Mouse (Mus musculus): Measurements from ENCODE around the gene Trio. TPM values are rescaled to one million over a fixed set of nuclear protein-coding genes. Genes with fewer than 3 reads are reported as not detected.
A peak's percentile ranks its signal among the peaks of the same experiment; 100 is the strongest.

Gene Trio
- polyA plus RNA-seq, 1 experiment from 2014 or later: 25.5 TPM

GRCm38 (mm10) chr15:27772125-27772627 is 253.5 kb downstream of the Trio start:
- Histone ChIP-seq H3K4me1 (replicated peaks) (peaks cover 8% of the 10 kb centered on the region), H3K27me3 (ENCODE audit: insufficient read depth, poor library complexity, severe bottlenecking) (no peaks in the 10 kb centered on the region), H3K4me3 (no peak overlapping the region), H3K36me3 (peaks cover 70% of the 10 kb centered on the region), H3K27ac (no peak overlapping the region), H3K9me3 (no peaks in the 10 kb centered on the region)
- WGBS: 91% methylated on average over 7 of the region's 7 CpGs
- DNase-seq (ENCODE audit: low spot score): no peak

GRCm38 (mm10) chr15:27771581-27771980 is 254.1 kb downstream of the Trio start:
- H3K4me3 ChIP-seq: no peak overlapping the region
- peaks cover 76% of the 10 kb centered on the region for H3K36me3 ChIP-seq
- 89% methylated on average over 7 of the region's 7 CpGs for WGBS
- peaks cover 2% of the 10 kb centered on the region for H3K4me1 ChIP-seq (replicated peaks)
- H3K27ac ChIP-seq: no peak overlapping the region
- no peaks in the 10 kb centered on the region for H3K9me3 ChIP-seq
- no peaks in the 10 kb centered on the region for H3K27me3 ChIP-seq (ENCODE audit: insufficient read depth, poor library complexity, severe bottlenecking)
- DNase-seq (ENCODE audit: low spot score): no peak

- DNase-seq (ENCODE audit: low spot score): no peak
- no peak overlapping the region for H3K27ac ChIP-seq
- 82% methylated on average over 12 of the region's 12 CpGs for WGBS
These were observed 255.0 kb downstream of the Trio start for GRCm38 (mm10) chr15:27770513-27771196.

GRCm38 (mm10) chr15:27761416-27761815 is 264.2 kb downstream of the Trio start:
- WGBS: 88% methylated on average over 3 of the region's 3 CpGs
- Histone ChIP-seq H3K4me1 (replicated peaks) (no peaks in the 10 kb centered on the region), H3K27ac (no peak overlapping the region), H3K4me3 (no peak overlapping the region), H3K9me3 (no peaks in the 10 kb centered on the region), H3K36me3 (peaks cover 96% of the 10 kb centered on the region), H3K27me3 (ENCODE audit: insufficient read depth, poor library complexity, severe bottlenecking) (no peaks in the 10 kb centered on the region)
- DNase-seq (ENCODE audit: low spot score): no peak

More at GRCm38 (mm10) chr15:27770513-27771196, 255.0 kb downstream of the Trio start:
- H3K27me3 ChIP-seq (ENCODE audit: insufficient read depth, poor library complexity, severe bottlenecking): no peaks in the 10 kb centered on the region
- H3K9me3 ChIP-seq: no peaks in the 10 kb centered on the region
- no peak overlapping the region for H3K4me3 ChIP-seq
- no peaks in the 10 kb centered on the region for H3K4me1 ChIP-seq (replicated peaks)
- H3K36me3 ChIP-seq: peaks cover 85% of the 10 kb centered on the region

- H3K4me3 ChIP-seq: no peak overlapping the region
- WGBS: 94% methylated on average over 1 of the region's 1 CpGs
- no peaks in the 10 kb centered on the region for H3K4me1 ChIP-seq (replicated peaks)
- H3K27ac ChIP-seq: no peak overlapping the region
- no peaks in the 10 kb centered on the region for H3K9me3 ChIP-seq
- H3K36me3 ChIP-seq: peaks cover 96% of the 10 kb centered on the region
- no peaks in the 10 kb centered on the region for H3K27me3 ChIP-seq (ENCODE audit: insufficient read depth, poor library complexity, severe bottlenecking)
- no peak for DNase-seq (ENCODE audit: low spot score)
These were observed 265.0 kb downstream of the Trio start for GRCm38 (mm10) chr15:27760655-27761054.

DNA sequence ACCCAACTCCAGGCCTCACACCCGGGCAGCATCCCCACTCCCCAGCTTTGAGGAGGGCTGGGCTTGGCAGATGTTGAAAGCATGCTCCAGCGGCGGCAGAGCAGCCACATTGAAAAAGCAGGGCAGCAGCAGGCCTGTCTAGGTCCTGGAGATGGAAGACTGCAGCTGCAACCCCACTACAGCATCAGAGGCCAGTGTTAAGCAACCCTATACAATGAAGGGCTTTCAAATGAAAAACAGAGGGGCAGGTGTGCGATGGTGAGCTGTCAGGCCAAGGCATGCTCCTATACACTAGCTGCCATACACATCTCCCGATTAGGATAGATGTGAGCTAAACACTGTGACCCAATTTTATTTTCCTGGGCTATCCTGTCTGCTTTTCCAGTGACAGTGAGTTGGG is 265.8 kb downstream of the Trio start:
- H3K4me3 ChIP-seq: no peak overlapping the region
- H3K9me3 ChIP-seq: no peaks in the 10 kb centered on the region
- H3K27ac ChIP-seq: no peak overlapping the region
- no peaks in the 10 kb centered on the region for H3K27me3 ChIP-seq (ENCODE audit: insufficient read depth, poor library complexity, severe bottlenecking)
- WGBS: 81% methylated on average over 5 of the region's 5 CpGs
- DNase-seq (ENCODE audit: low spot score): no peak
- H3K4me1 ChIP-seq (replicated peaks): no peaks in the 10 kb centered on the region
- peaks cover 96% of the 10 kb centered on the region for H3K36me3 ChIP-seq

- no peaks in the 10 kb centered on the region for H3K9me3 ChIP-seq
- no peak overlapping the region for H3K4me3 ChIP-seq
- DNase-seq (ENCODE audit: low spot score): no peak
- H3K4me1 ChIP-seq (replicated peaks): no peaks in the 10 kb centered on the region
- WGBS: 69% methylated on average over 6 of the region's 6 CpGs
- no peak overlapping the region for H3K27ac ChIP-seq
- no peaks in the 10 kb centered on the region for H3K27me3 ChIP-seq (ENCODE audit: insufficient read depth, poor library complexity, severe bottlenecking)
- peaks cover 96% of the 10 kb centered on the region for H3K36me3 ChIP-seq
These were observed 267.0 kb downstream of the Trio start for GRCm38 (mm10) chr15:27758680-27759079.

DNA sequence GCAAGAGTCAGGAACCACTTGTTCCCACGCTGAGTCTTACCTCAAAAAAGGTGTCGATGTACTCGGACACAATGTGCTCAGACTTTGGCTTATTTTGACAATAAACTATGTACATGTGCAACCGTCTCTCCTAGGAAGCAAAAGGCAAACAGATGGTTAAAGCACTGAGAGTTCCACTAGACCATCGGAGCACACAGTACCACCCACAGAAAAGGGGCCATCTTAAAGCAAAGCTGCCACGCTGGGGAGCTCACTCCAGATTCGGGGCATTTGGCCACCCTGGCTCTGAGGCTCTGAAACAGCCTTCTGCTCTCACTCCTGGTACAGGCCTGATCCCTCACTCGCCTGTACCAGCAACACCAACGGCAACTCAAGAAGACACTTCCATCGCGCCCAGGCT is 269.2 kb downstream of the Trio start:
- Histone ChIP-seq H3K36me3 (peaks cover 100% of the 10 kb centered on the region), H3K9me3 (no peaks in the 10 kb centered on the region), H3K27ac (no peak overlapping the region), H3K4me3 (no peak overlapping the region), H3K4me1 (replicated peaks) (no peaks in the 10 kb centered on the region), H3K27me3 (ENCODE audit: insufficient read depth, poor library complexity, severe bottlenecking) (no peaks in the 10 kb centered on the region)
- DNase-seq (ENCODE audit: low spot score): no peak
- WGBS: 95% methylated on average over 11 of the region's 11 CpGs

DNA sequence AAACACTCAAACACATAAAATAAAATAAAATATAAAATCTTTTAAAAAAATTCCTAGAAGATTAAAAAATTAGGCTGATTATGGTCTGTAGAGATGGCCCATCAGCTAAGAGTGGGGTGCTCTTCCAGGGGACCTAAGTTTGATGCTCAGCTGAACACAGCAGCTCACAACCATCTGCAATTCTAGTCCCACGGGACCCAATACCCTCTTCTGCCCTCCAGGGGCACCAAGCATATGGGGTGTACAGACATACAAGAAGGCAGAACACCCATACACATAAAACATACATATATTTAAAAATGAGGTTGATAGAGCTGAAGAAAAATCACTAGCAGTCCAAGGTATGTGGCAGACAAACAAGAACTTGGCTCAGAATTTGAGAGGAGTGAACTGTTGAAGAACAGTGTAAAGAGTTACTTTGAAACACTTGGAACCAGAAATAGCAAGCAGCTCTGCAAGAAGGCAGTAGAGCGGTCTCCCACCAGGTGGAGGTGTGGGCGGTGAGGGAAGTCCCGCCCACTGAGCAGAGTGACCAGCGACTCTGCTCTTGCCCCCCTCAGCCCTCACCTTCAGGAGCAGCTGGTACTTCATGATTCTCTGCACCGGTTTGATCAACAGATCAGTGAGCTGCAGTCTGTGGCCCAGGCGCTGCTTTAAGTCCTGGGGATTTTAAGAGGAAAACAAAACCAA is 270.9 kb downstream of the Trio start:
- Histone ChIP-seq H3K36me3 (peaks cover 100% of the 10 kb centered on the region), H3K4me3 (no peak overlapping the region)
- 86% methylated on average over 7 of the region's 7 CpGs for WGBS

DNA sequence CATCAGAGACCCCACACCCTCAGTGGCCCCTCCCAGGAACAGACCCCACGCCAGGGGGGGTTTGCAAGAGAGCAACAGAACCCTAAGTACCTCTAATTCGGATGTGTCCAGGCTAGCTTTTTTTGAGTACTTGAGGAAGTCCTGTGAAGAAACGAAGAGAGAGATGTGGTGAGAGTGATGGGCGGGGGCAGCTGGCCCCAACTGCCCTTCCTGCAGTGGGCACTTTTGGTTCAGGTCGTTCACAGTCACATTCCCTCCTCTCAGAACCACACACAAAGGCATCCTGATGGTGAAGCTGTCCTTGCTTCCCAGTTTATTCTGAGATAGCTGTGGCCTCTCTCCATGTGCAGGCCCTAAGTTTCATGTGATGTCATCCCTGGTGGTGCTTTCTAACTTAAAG is 271.7 kb downstream of the Trio start:
- Histone ChIP-seq H3K9me3 (no peaks in the 10 kb centered on the region), H3K4me3 (no peak overlapping the region), H3K27me3 (ENCODE audit: insufficient read depth, poor library complexity, severe bottlenecking) (no peaks in the 10 kb centered on the region), H3K4me1 (replicated peaks) (no peaks in the 10 kb centered on the region), H3K36me3 (peaks cover 100% of the 10 kb centered on the region), H3K27ac (no peak overlapping the region)
- DNase-seq (ENCODE audit: low spot score): no peak
- 84% methylated on average over 5 of the region's 5 CpGs for WGBS

More for the DNA sequence above, 270.9 kb downstream of the Trio start:
- H3K27me3 ChIP-seq (ENCODE audit: insufficient read depth, poor library complexity, severe bottlenecking): no peaks in the 10 kb centered on the region
- H3K4me1 ChIP-seq (replicated peaks): no peaks in the 10 kb centered on the region
- no peak overlapping the region for H3K27ac ChIP-seq
- DNase-seq (ENCODE audit: low spot score): no peak
- H3K9me3 ChIP-seq: no peaks in the 10 kb centered on the region

DNA sequence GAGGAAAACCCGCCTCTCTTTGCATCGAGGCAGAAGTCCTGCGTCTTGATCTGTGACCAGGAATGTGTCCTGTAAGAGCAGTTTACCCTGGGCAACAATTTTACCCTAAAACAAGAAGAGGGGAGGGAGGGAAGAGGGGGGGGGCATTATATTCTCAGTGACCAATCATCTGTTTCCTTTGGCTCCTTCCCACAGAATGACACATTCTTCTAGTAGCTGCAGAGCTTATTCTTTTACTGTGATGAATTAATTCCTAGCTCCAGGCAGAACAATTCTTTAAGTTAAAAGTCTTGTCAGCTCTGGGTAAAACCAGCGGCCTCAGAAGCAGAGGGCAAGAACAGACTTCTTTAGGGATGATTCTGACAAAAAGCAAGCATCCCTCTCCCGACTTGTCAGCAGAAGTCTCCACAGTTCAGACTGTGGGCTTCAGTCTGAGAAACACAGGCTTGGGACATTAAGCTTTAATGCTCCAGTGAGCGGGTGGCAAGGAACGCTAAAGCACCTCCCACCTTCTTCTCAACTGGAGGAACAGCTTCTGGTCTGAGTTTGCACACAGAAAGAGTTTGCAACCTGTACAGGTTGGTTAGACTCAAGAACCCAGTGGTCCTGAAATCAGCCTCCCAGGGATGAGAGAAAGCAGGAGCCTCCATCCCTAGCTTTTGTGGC is 272.8 kb downstream of the Trio start:
- Histone ChIP-seq H3K4me3 (no peak overlapping the region), H3K27me3 (ENCODE audit: insufficient read depth, poor library complexity, severe bottlenecking) (no peaks in the 10 kb centered on the region), H3K36me3 (peaks cover 100% of the 10 kb centered on the region), H3K9me3 (no peaks in the 10 kb centered on the region), H3K4me1 (replicated peaks) (no peaks in the 10 kb centered on the region), H3K27ac (no peak overlapping the region)
- 77% methylated on average over 7 of the region's 7 CpGs for WGBS
- DNase-seq (ENCODE audit: low spot score): no peak

- H3K27me3 ChIP-seq (ENCODE audit: insufficient read depth, poor library complexity, severe bottlenecking): no peaks in the 10 kb centered on the region
These were observed 273.8 kb downstream of the Trio start for GRCm38 (mm10) chr15:27751612-27752405.

More at GRCm38 (mm10) chr15:27751612-27752405, 273.8 kb downstream of the Trio start:
- Histone ChIP-seq H3K36me3 (peaks cover 100% of the 10 kb centered on the region), H3K4me3 (no peak overlapping the region), H3K4me1 (replicated peaks) (no peaks in the 10 kb centered on the region), H3K27ac (no peak overlapping the region), H3K9me3 (no peaks in the 10 kb centered on the region)
- DNase-seq (ENCODE audit: low spot score): peak; percentile 29
- 85% methylated on average over 12 of the region's 12 CpGs for WGBS

Data from hindbrain, embryonic 10.5 days (tissue).